Mouse (Mus musculus) liver, adult 2 months (tissue): ENCODE measurements around the gene Pde6d. TPM values are rescaled to one million over a fixed set of nuclear protein-coding genes. Genes with fewer than 3 reads are reported as not detected.

ENCODE experiments used
- DNase-seq: peaks from one replicate; pipeline ENCODE4 v3.0.0-alpha.2; 2011; ENCODE audit warnings: low read depth, low spot score; ENCODE audit errors: extremely low read depth
- H3K27ac ChIP-seq: fragments of 200-500 bp; replicated peaks from 2 replicates; pipeline ENCODE4 v1.5.1; 2012; ENCODE audit warnings: low read depth, mild to moderate bottlenecking, control low read depth, inconsistent platforms, low read length; ENCODE audit not compliant: insufficient read depth
- H3K27me3 ChIP-seq: fragments of 200-500 bp; 2 replicates; pipeline ENCODE4 v1.6.1; 2012; ENCODE audit warnings: mild to moderate bottlenecking, moderate library complexity, low read length, inconsistent platforms; ENCODE audit not compliant: control insufficient read depth, insufficient read depth
- H3K36me3 ChIP-seq: fragments of 200-500 bp; 2 replicates; pipeline ENCODE4 v1.6.1; 2012; ENCODE audit warnings: low read length, inconsistent platforms; ENCODE audit not compliant: control insufficient read depth, insufficient read depth
- H3K4me1 ChIP-seq: fragments of 200-500 bp; 2 replicates; pipeline ENCODE4 v1.6.1; 2011; ENCODE audit warnings: low read length; ENCODE audit not compliant: control insufficient read depth, insufficient read depth
- H3K4me3 ChIP-seq: fragments of 200-500 bp; 2 replicates; pipeline ENCODE4 v1.5.1; 2011; ENCODE audit warnings: low read depth, mild to moderate bottlenecking, control low read depth, low read length, moderate library complexity; ENCODE audit not compliant: insufficient read depth
- H3K79me2 ChIP-seq: fragments of 200-500 bp; 2 replicates; pipeline ENCODE4 v1.6.1; 2012; ENCODE audit warnings: inconsistent platforms, mild to moderate bottlenecking, low read length, moderate library complexity; ENCODE audit not compliant: control insufficient read depth, insufficient read depth
- H3K9ac ChIP-seq: fragments of 200-500 bp; 2 replicates; pipeline ENCODE4 v1.6.1; 2012; ENCODE audit warnings: low read depth, mild to moderate bottlenecking, control low read depth, inconsistent platforms, low read length
- CTCF ChIP-seq: fragments of 200-500 bp; IDR thresholded peaks from 2 replicates; pipeline ENCODE4 v1.5.1; 2011; ENCODE audit warnings: low read depth, low read length, control low read depth
- POLR2A ChIP-seq: fragments of 200-500 bp; IDR thresholded peaks from 2 replicates; pipeline ENCODE4 v1.6.1; 2011; ENCODE audit warnings: low read length, control low read depth; ENCODE audit not compliant: insufficient read depth; ENCODE audit errors: extremely low read depth
- WGBS: fragments of 180-500 bp; shearing (Covaris S2); methylation state at CpG from one replicate; pipeline ENCODE4 v1.1.7; 2018; 5-methylcytosine and 5-hydroxymethylcytosine counted together
- polyA plus RNA-seq: library from polyadenylated mRNA; depleted of rRNA; stranded (reverse); fragments of >200 nt; gene quantifications from 2 replicates; pipeline ENCODE4 v1.2.3, GENCODE M21; 2012
- total RNA-seq: library from RNA; depleted of rRNA; stranded (reverse); fragments of >200 nt; gene quantifications from 2 replicates; pipeline ENCODE4 v1.2.3, GENCODE M21; 2014

Gene Pde6d
- total and polyA plus RNA-seq, 2 experiments = 4.7 to 5.3 TPM

GRCm38 (mm10) chr1:86562663-86563062 is 19.8 kb downstream of the Pde6d start:
- WGBS = 88% methylated on average over 2 of the region's 2 CpGs

GRCm38 (mm10) chr1:86559232-86559631 is 23.2 kb downstream of the Pde6d start:
- Histone ChIP-seq H3K79me2 (no peaks in the 10 kb centered on the region), H3K9ac (no peak overlapping the region), H3K27ac (no peak overlapping the region), H3K4me1 (no peaks in the 10 kb centered on the region; the same call in 1 of the 2 replicates), H3K27me3 (no peaks in the 10 kb centered on the region), H3K36me3 (peaks cover 3% of the 10 kb centered on the region; the same call in 1 of the 2 replicates), H3K4me3 (no peak overlapping the region)
- no peak for DNase-seq
- WGBS = 84% methylated on average over 3 of the region's 3 CpGs
- TF ChIP-seq CTCF (no peak), POLR2A (no peak)

More at GRCm38 (mm10) chr1:86562663-86563062, 19.8 kb downstream of the Pde6d start:
- Histone ChIP-seq H3K27ac (no peak overlapping the region), H3K4me3 (no peak overlapping the region), H3K27me3 (no peaks in the 10 kb centered on the region), H3K4me1 (no peaks in the 10 kb centered on the region; the same call in 1 of the 2 replicates), H3K79me2 (no peaks in the 10 kb centered on the region), H3K9ac (no peak overlapping the region), H3K36me3 (peaks cover 3% of the 10 kb centered on the region; the same call in 1 of the 2 replicates)
- DNase-seq = no peak
- TF ChIP-seq POLR2A (no peak), CTCF (no peak)

- H3K4me1 ChIP-seq = no peaks in the 10 kb centered on the region; the same call in 1 of the 2 replicates
- no peaks in the 10 kb centered on the region for H3K79me2 ChIP-seq
- H3K27ac ChIP-seq = no peak overlapping the region
- DNase-seq = no peak
- 77% methylated on average over 7 of the region's 7 CpGs for WGBS
- H3K27me3 ChIP-seq = no peaks in the 10 kb centered on the region
- H3K4me3 ChIP-seq = no peak overlapping the region
- no peak for TF ChIP-seq POLR2A
- no peak for TF ChIP-seq CTCF
- H3K36me3 ChIP-seq = no peaks in the 10 kb centered on the region
- H3K9ac ChIP-seq = no peak overlapping the region
These were observed 24.6 kb downstream of the Pde6d start for GRCm38 (mm10) chr1:86557872-86558271.

GRCm38 (mm10) chr1:86555665-86556064 is 26.8 kb downstream of the Pde6d start:
- DNase-seq = peak; percentile 22
- no peaks in the 10 kb centered on the region; the same call in 1 of the 2 replicates for H3K4me1 ChIP-seq
- no peak overlapping the region for H3K9ac ChIP-seq
- WGBS = 42% methylated on average over 3 of the region's 3 CpGs
- no peaks in the 10 kb centered on the region for H3K27me3 ChIP-seq
- no peaks in the 10 kb centered on the region for H3K36me3 ChIP-seq
- H3K27ac ChIP-seq = no peak overlapping the region
- TF ChIP-seq CTCF (no peak), POLR2A (no peak)
- no peak overlapping the region for H3K4me3 ChIP-seq
- no peaks in the 10 kb centered on the region for H3K79me2 ChIP-seq

- TF ChIP-seq CTCF = no peak
- Histone ChIP-seq H3K27me3 (no peaks in the 10 kb centered on the region), H3K4me1 (no peaks in the 10 kb centered on the region; the same call in 1 of the 2 replicates), H3K79me2 (no peaks in the 10 kb centered on the region), H3K36me3 (no peaks in the 10 kb centered on the region), H3K27ac (no peak overlapping the region), H3K9ac (no peak overlapping the region), H3K4me3 (no peak overlapping the region)
- 51% methylated on average over 2 of the region's 2 CpGs for WGBS
- DNase-seq = no peak
These were observed 30.6 kb downstream of the Pde6d start for GRCm38 (mm10) chr1:86551877-86552276.

- Histone ChIP-seq H3K79me2 (no peaks in the 10 kb centered on the region), H3K36me3 (0 out of 2 replicates have a peak, but pooled peaks cover 1% of the 10 kb centered on the region), H3K27ac (no peak overlapping the region), H3K9ac (no peak overlapping the region), H3K4me3 (no peak overlapping the region), H3K4me1 (no peaks in the 10 kb centered on the region; the same call in 1 of the 2 replicates), H3K27me3 (no peaks in the 10 kb centered on the region)
- 80% methylated on average over 4 of the region's 4 CpGs for WGBS
- TF ChIP-seq CTCF = no peak
- DNase-seq = no peak
These were observed 31.1 kb downstream of the Pde6d start for GRCm38 (mm10) chr1:86551299-86551698.
